Mouse (Mus musculus): ENCODE results near the gene Nfatc2ip. TPM values are rescaled to one million over a fixed set of nuclear protein-coding genes. Genes with fewer than 3 reads are reported as not detected.

Nfatc2ip gene
- polyA plus RNA-seq, 1 experiment from 2014 or later, result 3.0 TPM

DNA sequence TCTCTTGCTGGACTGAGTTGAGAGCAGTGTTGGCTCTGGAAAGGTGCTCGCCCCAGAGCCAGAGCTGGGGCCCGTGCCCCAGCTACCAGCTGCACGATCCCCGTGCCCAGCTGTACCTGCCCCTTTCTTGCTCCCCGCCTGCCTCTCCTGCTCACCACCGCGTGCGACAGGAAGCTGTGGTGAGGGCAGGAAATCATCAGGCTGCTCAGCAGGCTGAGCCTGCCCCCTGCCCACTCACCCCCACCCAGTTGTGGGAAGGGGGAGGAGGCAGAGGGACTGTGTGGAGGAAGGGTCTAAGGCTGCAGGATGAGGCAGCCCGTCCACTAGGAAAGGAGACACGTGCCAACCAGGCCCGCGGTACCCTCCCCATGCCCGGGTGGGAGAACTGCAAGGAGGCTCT is 27.1 kb downstream of the Nfatc2ip start, which contains the start of gene Lat:
Gene Lat, minus strand, starts transcription at position 178 of the 400 bp plus-strand sequence.
- H3K9ac ChIP-seq, result no peak within 1 kb of the TSS
- no peak for ATAC-seq
- no peak within 1 kb of the TSS for H3K4me3 ChIP-seq
- no peaks in the 10 kb centered on the region for H3K27me3 ChIP-seq
- H3K27ac ChIP-seq, result no peak within 1 kb of the TSS
- peaks cover 67% of the 10 kb centered on the region for H3K36me3 ChIP-seq (ENCODE audit: poor library complexity, severe bottlenecking)
- H3K9me3 ChIP-seq (replicated peaks), result no peaks in the 10 kb centered on the region
- WGBS, result 84% methylated on average over 13 of the region's 13 CpGs
- no peaks in the 10 kb centered on the region for H3K4me1 ChIP-seq
- no peak within 1 kb of the TSS for H3K4me2 ChIP-seq

DNA sequence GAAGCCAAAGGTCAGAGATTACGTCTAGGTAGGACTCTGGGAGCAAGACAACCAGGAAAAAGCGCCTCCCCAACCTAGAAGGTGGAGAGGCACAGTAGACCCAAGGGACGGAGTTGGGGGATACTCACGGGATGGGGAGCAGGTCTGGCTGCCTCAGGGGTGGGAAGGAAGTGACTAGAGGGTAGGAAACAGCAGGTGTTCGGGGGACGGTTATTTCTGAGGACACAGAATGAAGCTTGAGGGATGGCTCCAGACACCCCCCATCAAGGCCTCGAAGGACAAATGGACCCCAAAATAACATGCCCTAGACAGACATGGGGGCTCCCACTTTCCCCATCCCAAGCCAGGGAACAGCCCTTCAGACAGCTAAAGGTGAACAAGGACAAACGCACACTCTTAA is 28.2 kb downstream of the Nfatc2ip start:
- Histone ChIP-seq H3K9me3 (replicated peaks) (no peaks in the 10 kb centered on the region), H3K27me3 (no peaks in the 10 kb centered on the region), H3K4me2 (no peak overlapping the region), H3K4me1 (no peaks in the 10 kb centered on the region), H3K27ac (no peak overlapping the region), H3K9ac (no peak overlapping the region), H3K36me3 (ENCODE audit: poor library complexity, severe bottlenecking) (peaks cover 64% of the 10 kb centered on the region), H3K4me3 (no peak overlapping the region)
- WGBS, result 91% methylated on average over 8 of the region's 8 CpGs
- no peak for ATAC-seq

DNA sequence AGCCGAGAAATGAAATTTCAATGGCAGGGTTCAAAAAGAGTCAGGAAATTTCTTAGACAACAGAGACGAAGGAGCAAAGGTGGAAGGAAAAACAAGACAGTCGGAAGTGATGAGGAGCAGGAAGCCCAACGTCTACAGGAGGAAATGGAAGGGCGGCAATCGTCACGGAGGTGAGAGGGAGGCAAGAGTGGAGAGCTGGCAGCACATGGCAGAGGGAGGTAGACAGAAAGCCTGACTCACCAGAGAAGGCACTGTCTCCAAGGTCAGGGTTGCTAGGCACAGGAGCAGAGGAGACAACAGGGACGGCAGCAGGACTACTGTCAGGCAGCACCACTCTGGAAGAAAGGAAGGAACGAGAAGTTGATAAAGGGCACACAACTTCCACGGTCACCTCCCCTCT is 28.9 kb downstream of the Nfatc2ip start:
- Histone ChIP-seq H3K4me2 (no peak overlapping the region), H3K4me3 (no peak overlapping the region), H3K36me3 (ENCODE audit: poor library complexity, severe bottlenecking) (peaks cover 57% of the 10 kb centered on the region), H3K9me3 (replicated peaks) (no peaks in the 10 kb centered on the region), H3K4me1 (no peaks in the 10 kb centered on the region), H3K9ac (no peak overlapping the region), H3K27me3 (no peaks in the 10 kb centered on the region), H3K27ac (no peak overlapping the region)
- ATAC-seq, result no peak
- WGBS, result 89% methylated on average over 10 of the region's 10 CpGs

DNA sequence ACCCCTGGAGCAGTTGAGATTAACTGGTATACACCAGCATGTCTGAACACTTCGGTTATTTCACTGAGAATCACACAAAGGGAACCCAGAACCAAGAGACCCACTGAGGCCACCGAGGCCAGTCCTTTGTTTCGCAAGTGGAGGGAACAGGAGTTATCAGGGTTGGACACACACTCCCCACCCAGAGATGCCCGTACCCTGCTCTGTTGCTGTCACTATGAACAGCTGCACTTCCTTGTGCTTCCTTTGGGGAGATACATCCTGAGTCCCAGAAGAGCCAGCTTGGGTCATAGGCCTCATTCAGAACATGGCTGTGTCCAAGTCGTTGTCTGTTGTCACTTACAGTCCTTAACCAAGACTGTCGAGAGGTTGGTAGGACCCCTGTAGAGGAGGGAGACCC is 33.5 kb downstream of the Nfatc2ip start:
- Histone ChIP-seq H3K27ac (no peak overlapping the region), H3K36me3 (ENCODE audit: poor library complexity, severe bottlenecking) (peaks cover 17% of the 10 kb centered on the region; the same call in 1 of the 2 replicates)
- 81% methylated on average over 6 of the region's 6 CpGs for WGBS

DNA sequence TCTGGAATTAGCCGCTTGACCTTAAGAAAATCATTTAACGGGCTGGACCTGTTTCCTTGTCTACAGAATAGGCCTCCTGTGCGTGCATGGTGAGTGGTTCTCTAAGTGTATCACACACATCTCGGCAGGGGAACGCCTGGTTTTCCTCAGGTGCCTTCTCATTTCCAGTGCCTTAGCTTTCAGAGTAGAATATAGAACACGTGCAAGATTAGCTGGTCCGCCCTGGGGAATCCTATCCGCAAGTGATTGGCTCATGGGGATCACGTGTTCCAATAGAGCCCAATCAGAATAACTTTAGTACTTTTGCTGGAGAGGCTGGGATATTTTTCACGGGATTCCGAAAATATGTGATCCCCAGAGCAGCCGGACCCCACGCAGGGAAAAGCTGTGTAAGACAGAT is 37.5 kb downstream of the Nfatc2ip start:
- ATAC-seq, result no peak
- H3K9ac ChIP-seq, result no peak overlapping the region
- no peaks in the 10 kb centered on the region for H3K27me3 ChIP-seq
- H3K36me3 ChIP-seq (ENCODE audit: poor library complexity, severe bottlenecking), result 0 out of 2 replicates have a peak, but pooled peaks cover 5% of the 10 kb centered on the region
- no peak overlapping the region for H3K27ac ChIP-seq
- WGBS, result 78% methylated on average over 13 of the region's 13 CpGs
- H3K4me2 ChIP-seq, result no peak overlapping the region
- H3K9me3 ChIP-seq (replicated peaks), result no peaks in the 10 kb centered on the region
- no peak overlapping the region for H3K4me3 ChIP-seq
- H3K4me1 ChIP-seq, result no peaks in the 10 kb centered on the region

More for the DNA sequence above, 33.5 kb downstream of the Nfatc2ip start:
- H3K4me1 ChIP-seq, result no peaks in the 10 kb centered on the region
- no peaks in the 10 kb centered on the region for H3K27me3 ChIP-seq
- no peaks in the 10 kb centered on the region for H3K9me3 ChIP-seq (replicated peaks)
- H3K4me2 ChIP-seq, result no peak overlapping the region
- H3K4me3 ChIP-seq, result no peak overlapping the region
- no peak for ATAC-seq
- no peak overlapping the region for H3K9ac ChIP-seq

DNA sequence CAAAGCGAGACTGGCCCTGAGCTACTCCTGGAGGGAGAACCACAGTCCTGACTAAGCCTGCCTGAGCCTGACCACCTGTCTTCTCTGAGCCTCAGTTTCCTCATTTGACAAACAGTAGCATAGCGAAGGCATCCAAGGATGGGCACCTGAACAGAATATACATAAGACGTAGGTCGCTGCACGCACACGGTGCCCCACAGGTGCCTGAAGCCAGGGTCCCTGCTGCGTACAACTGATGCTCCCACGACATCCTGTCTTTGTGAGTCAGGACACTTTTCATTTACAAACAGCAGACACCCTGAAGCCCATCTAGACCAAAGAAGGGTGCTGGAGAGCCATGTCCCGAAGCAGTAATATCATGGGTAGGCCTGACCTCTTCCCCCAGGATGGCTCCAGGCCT is 38.1 kb downstream of the Nfatc2ip start:
- WGBS, result 93% methylated on average over 9 of the region's 9 CpGs

DNA sequence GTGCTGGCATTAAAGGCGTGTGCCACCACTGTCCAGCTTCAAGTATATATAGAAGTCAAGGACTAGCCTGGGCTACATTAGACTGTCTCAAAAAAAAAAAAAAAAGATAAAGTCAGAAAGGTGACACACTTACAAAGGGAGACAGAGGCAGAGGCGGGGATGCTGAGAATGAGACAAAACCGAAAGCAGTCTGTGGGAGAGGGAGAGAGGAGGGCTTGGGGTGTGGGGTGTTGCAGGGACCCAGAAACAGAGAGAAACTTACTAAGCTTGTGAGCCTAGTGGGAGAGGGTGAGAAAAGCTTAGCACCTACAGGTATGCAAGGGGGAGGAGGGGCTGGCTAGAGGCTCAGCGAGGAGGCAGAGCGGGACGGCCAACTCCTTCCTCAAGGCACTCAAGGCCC is 38.7 kb downstream of the Nfatc2ip start:
- H3K4me3 ChIP-seq, result no peak overlapping the region
- no peaks in the 10 kb centered on the region for H3K9me3 ChIP-seq (replicated peaks)
- H3K27ac ChIP-seq, result no peak overlapping the region
- H3K36me3 ChIP-seq (ENCODE audit: poor library complexity, severe bottlenecking), result no peaks in the 10 kb centered on the region
- 92% methylated on average over 6 of the region's 6 CpGs for WGBS
- ATAC-seq, result no peak
- H3K9ac ChIP-seq, result no peak overlapping the region
- H3K27me3 ChIP-seq, result no peaks in the 10 kb centered on the region
- no peaks in the 10 kb centered on the region for H3K4me1 ChIP-seq
- no peak overlapping the region for H3K4me2 ChIP-seq

More for the DNA sequence above, 38.1 kb downstream of the Nfatc2ip start:
- Histone ChIP-seq H3K36me3 (ENCODE audit: poor library complexity, severe bottlenecking) (no peaks in the 10 kb centered on the region), H3K27ac (no peak overlapping the region), H3K9me3 (replicated peaks) (no peaks in the 10 kb centered on the region), H3K4me1 (no peaks in the 10 kb centered on the region), H3K9ac (no peak overlapping the region), H3K4me2 (no peak overlapping the region), H3K27me3 (no peaks in the 10 kb centered on the region), H3K4me3 (no peak overlapping the region)
- ATAC-seq, result no peak

DNA sequence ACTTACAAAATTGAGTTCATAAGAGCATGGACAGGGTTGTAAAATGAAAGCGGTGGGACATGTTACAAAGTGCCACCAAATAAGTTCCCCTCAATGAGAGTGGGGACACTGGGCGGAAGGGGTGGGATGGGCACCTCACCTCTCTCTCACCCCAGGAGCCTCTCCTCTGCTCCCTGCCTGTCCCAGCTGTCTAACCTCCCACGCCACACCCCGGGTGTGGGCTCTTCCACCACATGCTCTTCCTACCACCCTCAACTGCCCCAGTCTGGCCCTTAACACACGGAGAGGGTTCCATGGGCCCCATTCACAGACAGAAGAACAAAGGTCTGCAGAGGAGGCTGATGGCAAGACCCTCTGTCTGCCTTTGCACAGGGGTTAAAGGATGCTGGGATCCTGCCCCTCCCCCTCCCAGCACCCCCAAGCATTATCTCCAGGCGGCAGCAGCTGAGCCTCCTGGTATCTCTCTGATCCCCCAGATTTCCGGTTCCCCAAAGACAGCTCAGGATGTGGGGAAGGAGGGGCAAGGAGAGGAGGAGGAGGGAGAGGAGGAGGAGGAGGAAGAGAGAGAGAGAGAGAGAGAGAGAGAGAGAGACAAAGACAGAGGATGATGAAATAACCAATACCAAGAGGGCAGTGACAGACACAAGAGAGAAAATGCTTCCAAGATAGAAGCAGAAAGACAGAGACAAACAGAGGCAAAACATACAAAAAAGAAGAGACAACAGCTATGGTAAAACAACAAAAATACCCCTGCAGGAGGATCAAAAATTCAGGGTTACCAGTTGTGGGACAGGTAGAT is 39.5 kb downstream of the Nfatc2ip start:
- H3K9ac ChIP-seq, result no peak overlapping the region; the same call in 1 of the 2 replicates
- H3K4me2 ChIP-seq, result no peak overlapping the region
- H3K36me3 ChIP-seq (ENCODE audit: poor library complexity, severe bottlenecking), result no peaks in the 10 kb centered on the region
- 45% methylated on average over 7 of the region's 7 CpGs for WGBS
- no peaks in the 10 kb centered on the region for H3K4me1 ChIP-seq
- no peaks in the 10 kb centered on the region for H3K9me3 ChIP-seq (replicated peaks)
- no peaks in the 10 kb centered on the region for H3K27me3 ChIP-seq
- no peak overlapping the region for H3K27ac ChIP-seq
- ATAC-seq, result no peak
- H3K4me3 ChIP-seq, result no peak overlapping the region

DNA sequence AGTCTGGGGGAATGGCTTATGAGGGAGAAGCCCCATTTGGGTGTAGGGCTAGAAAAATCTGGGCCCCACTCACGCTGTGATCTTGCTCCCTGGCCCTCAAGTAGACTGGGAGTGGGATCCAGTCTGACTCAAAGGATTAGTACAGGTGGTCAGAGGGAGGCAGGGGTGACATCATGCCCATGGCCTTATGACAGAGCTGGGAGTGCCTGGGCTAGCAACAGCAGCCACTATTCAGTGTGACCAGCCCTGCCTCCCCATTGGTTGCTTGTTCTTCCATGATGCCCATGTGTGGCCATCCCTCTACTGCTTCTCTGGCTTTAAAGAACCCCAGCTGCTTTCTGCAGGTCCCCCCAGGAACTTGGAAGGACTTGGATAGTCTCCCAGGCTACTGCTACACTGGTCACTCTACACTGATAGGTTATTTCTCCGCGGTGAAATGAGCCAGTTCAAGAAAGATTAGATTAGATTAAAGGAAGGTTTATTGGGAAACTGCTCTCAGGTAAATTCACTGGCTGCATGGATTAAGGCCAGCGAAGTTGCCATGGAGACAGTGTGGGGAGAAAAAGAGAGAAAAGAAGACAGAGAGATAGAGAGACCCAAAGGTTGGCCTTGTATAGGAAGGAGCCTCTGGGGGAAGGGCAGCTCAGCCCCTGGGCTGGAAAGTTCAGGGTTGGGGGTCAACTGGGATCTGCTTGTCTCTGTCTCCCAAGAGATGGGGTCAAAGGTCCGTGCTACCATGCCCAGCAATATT is 40.5 kb downstream of the Nfatc2ip start:
- WGBS, result 52% methylated on average over 5 of the region's 5 CpGs
- no peak overlapping the region for H3K9ac ChIP-seq
- H3K4me3 ChIP-seq, result no peak overlapping the region
- H3K36me3 ChIP-seq (ENCODE audit: poor library complexity, severe bottlenecking), result no peaks in the 10 kb centered on the region
- H3K27me3 ChIP-seq, result no peaks in the 10 kb centered on the region
- H3K27ac ChIP-seq, result no peak overlapping the region
- no peak overlapping the region for H3K4me2 ChIP-seq
- 0 out of 2 replicates have a peak, but pooled peaks cover 5% of the 10 kb centered on the region for H3K4me1 ChIP-seq
- no peaks in the 10 kb centered on the region for H3K9me3 ChIP-seq (replicated peaks)
- ATAC-seq, result no peak

- Histone ChIP-seq H3K27me3 (no peaks in the 10 kb centered on the region), H3K9me3 (replicated peaks) (no peaks in the 10 kb centered on the region), H3K27ac (no peak overlapping the region), H3K4me3 (no peak overlapping the region), H3K4me2 (no peak overlapping the region), H3K4me1 (0 out of 2 replicates have a peak, but pooled peaks cover 5% of the 10 kb centered on the region), H3K36me3 (ENCODE audit: poor library complexity, severe bottlenecking) (no peaks in the 10 kb centered on the region), H3K9ac (no peak overlapping the region)
- no peak for ATAC-seq
- 53% methylated on average over 14 of the region's 14 CpGs for WGBS
Measured at GRCm38 (mm10) chr7:126354738-126355614, 41.6 kb downstream of the Nfatc2ip start.

- no peaks in the 10 kb centered on the region for H3K36me3 ChIP-seq (ENCODE audit: poor library complexity, severe bottlenecking)
- H3K27me3 ChIP-seq, result no peaks in the 10 kb centered on the region
- H3K4me3 ChIP-seq, result no peak overlapping the region
- H3K4me2 ChIP-seq, result no peak overlapping the region
- ATAC-seq, result no peak
- H3K9ac ChIP-seq, result no peak overlapping the region
- H3K27ac ChIP-seq, result no peak overlapping the region
- H3K4me1 ChIP-seq, result 0 out of 2 replicates have a peak, but pooled peaks cover 5% of the 10 kb centered on the region
- 84% methylated on average over 3 of the region's 3 CpGs for WGBS
- H3K9me3 ChIP-seq (replicated peaks), result no peaks in the 10 kb centered on the region
Measured at GRCm38 (mm10) chr7:126353994-126354365, 42.6 kb downstream of the Nfatc2ip start.

All from forebrain, embryonic 13.5 days (tissue).